Mouse (Mus musculus): ENCODE measurements at regions not wholly inside any gene's neighbourhood (a gene's known extent, or its start where the extent isn't known, plus 50 kb on each side); places are given as distances from the start of the nearest gene placed in this dataset.

DNA sequence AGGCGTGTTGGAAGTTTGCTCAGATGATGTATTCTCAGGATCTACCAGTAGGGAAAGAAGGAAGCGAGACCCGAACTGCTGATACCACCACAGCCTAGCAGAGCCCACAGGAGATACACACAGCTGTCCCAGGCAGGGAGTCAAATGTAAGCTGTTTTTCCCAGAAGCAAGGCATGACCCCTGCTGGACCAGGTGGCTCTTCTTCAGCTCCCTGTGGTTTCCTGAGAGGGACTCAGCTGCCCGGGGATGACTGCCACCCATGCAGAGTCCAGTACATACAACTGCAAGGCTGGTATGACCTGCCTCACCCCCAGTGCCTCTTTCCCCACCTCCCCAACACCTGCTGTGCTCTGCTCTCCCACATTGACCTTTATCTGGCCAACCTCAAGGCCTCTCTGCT lies 184.4 kb downstream of the Tmem132e start:
- WGBS = 75% methylated on average over 4 of the region's 4 CpGs
- no peak overlapping the region for H3K27ac ChIP-seq (ENCODE audit: low read depth)
- H3K4me1 ChIP-seq (replicated peaks; ENCODE audit: control insufficient read depth, insufficient read depth, low read length) = 0 out of 2 replicates have a peak, but pooled peaks cover 3% of the 10 kb centered on the region
- ATAC-seq (replicated peaks; ENCODE audit: low FRiP score, low TSS enrichment, low read depth) (no peak), DNase-seq (ENCODE audit: low spot score) (no peak)
- H3K9ac ChIP-seq (ENCODE audit: low read length) = no peak overlapping the region
- no peaks in the 10 kb centered on the region for H3K36me3 ChIP-seq (ENCODE audit: control insufficient read depth, insufficient read depth, low read length)
- no peak overlapping the region for H3K4me2 ChIP-seq (ENCODE audit: low read length)
- H3K4me3 ChIP-seq (ENCODE audit: low read depth, low read length) = no peak overlapping the region
- H3K9me3 ChIP-seq (ENCODE audit: control insufficient read depth, low read length) = no peaks in the 10 kb centered on the region
- H3K27me3 ChIP-seq (replicated peaks; ENCODE audit: control insufficient read depth, insufficient read depth, low read length) = no peaks in the 10 kb centered on the region

DNA sequence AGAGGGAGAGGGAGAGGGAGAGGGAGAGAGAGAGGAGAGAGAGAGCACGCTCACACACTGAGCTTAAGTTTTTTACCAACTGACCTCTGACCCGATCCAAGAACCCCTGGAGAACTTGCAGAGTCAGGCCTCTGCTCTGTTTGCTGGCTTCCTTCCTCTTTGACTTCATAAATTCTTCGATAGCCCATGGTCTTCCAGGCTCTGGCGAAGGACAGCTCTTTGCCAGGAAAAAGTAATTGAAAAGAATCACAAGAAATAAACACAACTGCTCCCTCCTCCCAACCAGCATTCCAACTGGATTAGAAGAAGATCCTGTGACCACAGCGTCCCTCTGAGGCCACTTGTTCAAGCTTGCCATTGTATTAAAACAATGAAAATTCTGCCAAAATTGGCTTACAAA lies 182.8 kb downstream of the Tmem132e start:
- WGBS = 13% methylated on average over 5 of the region's 5 CpGs
- ATAC-seq (replicated peaks; ENCODE audit: low FRiP score, low TSS enrichment, low read depth) (no peak), DNase-seq (ENCODE audit: low spot score) (no peak)
- no peak overlapping the region for H3K9ac ChIP-seq (ENCODE audit: low read length)
- no peaks in the 10 kb centered on the region for H3K27me3 ChIP-seq (replicated peaks; ENCODE audit: control insufficient read depth, insufficient read depth, low read length)
- H3K4me3 ChIP-seq (ENCODE audit: low read depth, low read length) = no peak overlapping the region
- H3K36me3 ChIP-seq (ENCODE audit: control insufficient read depth, insufficient read depth, low read length) = no peaks in the 10 kb centered on the region
- H3K4me2 ChIP-seq (ENCODE audit: low read length) = no peak overlapping the region
- no peak overlapping the region for H3K27ac ChIP-seq (ENCODE audit: low read depth)
- H3K9me3 ChIP-seq (ENCODE audit: control insufficient read depth, low read length) = no peaks in the 10 kb centered on the region
- H3K4me1 ChIP-seq (replicated peaks; ENCODE audit: control insufficient read depth, insufficient read depth, low read length) = 0 out of 2 replicates have a peak, but pooled peaks cover 9% of the 10 kb centered on the region

GRCm38 (mm10) chr11:82569819-82570218 lies 181.1 kb downstream of the Tmem132e start:
- no peak for ATAC-seq (replicated peaks; ENCODE audit: low FRiP score, low TSS enrichment, low read depth)
- H3K27ac ChIP-seq (ENCODE audit: low read depth) = no peak overlapping the region
- 0 out of 2 replicates have a peak, but pooled peaks cover 9% of the 10 kb centered on the region for H3K4me1 ChIP-seq (replicated peaks; ENCODE audit: control insufficient read depth, insufficient read depth, low read length)
- H3K4me2 ChIP-seq (ENCODE audit: low read length) = no peak overlapping the region
- no peak overlapping the region for H3K9ac ChIP-seq (ENCODE audit: low read length)
- no peak for DNase-seq (ENCODE audit: low spot score)
- no peak overlapping the region for H3K4me3 ChIP-seq (ENCODE audit: low read depth, low read length)
- no peaks in the 10 kb centered on the region for H3K27me3 ChIP-seq (replicated peaks; ENCODE audit: control insufficient read depth, insufficient read depth, low read length)
- H3K9me3 ChIP-seq (ENCODE audit: control insufficient read depth, low read length) = no peaks in the 10 kb centered on the region
- no peaks in the 10 kb centered on the region for H3K36me3 ChIP-seq (ENCODE audit: control insufficient read depth, insufficient read depth, low read length)

- no peak overlapping the region for H3K27ac ChIP-seq (ENCODE audit: low read depth)
- H3K4me1 ChIP-seq (replicated peaks; ENCODE audit: control insufficient read depth, insufficient read depth, low read length) = 0 out of 2 replicates have a peak, but pooled peaks cover 9% of the 10 kb centered on the region
- H3K9me3 ChIP-seq (ENCODE audit: control insufficient read depth, low read length) = no peaks in the 10 kb centered on the region
- no peaks in the 10 kb centered on the region for H3K36me3 ChIP-seq (ENCODE audit: control insufficient read depth, insufficient read depth, low read length)
- H3K9ac ChIP-seq (ENCODE audit: low read length) = no peak overlapping the region
- H3K27me3 ChIP-seq (replicated peaks; ENCODE audit: control insufficient read depth, insufficient read depth, low read length) = no peaks in the 10 kb centered on the region
- no peak for DNase-seq (ENCODE audit: low spot score)
- H3K4me3 ChIP-seq (ENCODE audit: low read depth, low read length) = no peak overlapping the region
- H3K4me2 ChIP-seq (ENCODE audit: low read length) = no peak overlapping the region
- no peak for ATAC-seq (replicated peaks; ENCODE audit: low FRiP score, low TSS enrichment, low read depth)
- WGBS = 34% methylated on average over 2 of the region's 2 CpGs
These were observed 179.5 kb downstream of the Tmem132e start for GRCm38 (mm10) chr11:82568219-82568676.

GRCm38 (mm10) chr11:82567014-82567685 lies 178.4 kb downstream of the Tmem132e start:
- 54% methylated on average over 9 of the region's 9 CpGs for WGBS
- Histone ChIP-seq H3K27ac (ENCODE audit: low read depth) (no peak overlapping the region), H3K4me3 (ENCODE audit: low read depth, low read length) (no peak overlapping the region), H3K27me3 (replicated peaks; ENCODE audit: control insufficient read depth, insufficient read depth, low read length) (no peaks in the 10 kb centered on the region), H3K4me1 (replicated peaks; ENCODE audit: control insufficient read depth, insufficient read depth, low read length) (0 out of 2 replicates have a peak, but pooled peaks cover 9% of the 10 kb centered on the region), H3K9ac (ENCODE audit: low read length) (no peak overlapping the region), H3K36me3 (ENCODE audit: control insufficient read depth, insufficient read depth, low read length) (no peaks in the 10 kb centered on the region), H3K4me2 (ENCODE audit: low read length) (no peak overlapping the region), H3K9me3 (ENCODE audit: control insufficient read depth, low read length) (no peaks in the 10 kb centered on the region)
- DNase-seq (ENCODE audit: low spot score) (no peak), ATAC-seq (replicated peaks; ENCODE audit: low FRiP score, low TSS enrichment, low read depth) (no peak)

DNA sequence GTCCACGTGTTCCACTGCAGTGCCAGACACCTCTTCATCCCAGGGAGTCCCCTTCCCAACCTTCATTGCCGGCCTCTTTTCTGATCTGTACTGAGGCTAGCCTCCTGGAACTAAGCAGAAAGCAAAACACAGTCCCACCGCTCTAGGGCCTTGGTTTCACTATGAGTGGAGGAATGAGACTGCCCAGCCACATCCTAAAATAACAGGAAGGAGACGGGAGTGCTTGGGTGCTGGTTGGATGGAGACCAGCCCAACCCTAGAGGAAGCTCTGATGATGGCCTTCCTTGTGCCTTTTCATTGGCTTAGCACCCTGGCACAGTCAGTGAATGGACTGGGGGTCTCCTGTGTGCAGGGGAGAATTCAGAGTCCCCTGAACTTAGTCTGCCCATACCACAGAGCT lies 177.4 kb downstream of the Tmem132e start:
- H3K27me3 ChIP-seq (replicated peaks; ENCODE audit: control insufficient read depth, insufficient read depth, low read length) = no peaks in the 10 kb centered on the region
- no peak overlapping the region for H3K4me3 ChIP-seq (ENCODE audit: low read depth, low read length)
- no peak overlapping the region for H3K9ac ChIP-seq (ENCODE audit: low read length)
- ATAC-seq (replicated peaks; ENCODE audit: low FRiP score, low TSS enrichment, low read depth) (no peak), DNase-seq (ENCODE audit: low spot score) (no peak)
- H3K9me3 ChIP-seq (ENCODE audit: control insufficient read depth, low read length) = no peaks in the 10 kb centered on the region
- 0 out of 2 replicates have a peak, but pooled peaks cover 9% of the 10 kb centered on the region for H3K4me1 ChIP-seq (replicated peaks; ENCODE audit: control insufficient read depth, insufficient read depth, low read length)
- H3K27ac ChIP-seq (ENCODE audit: low read depth) = no peak overlapping the region
- H3K36me3 ChIP-seq (ENCODE audit: control insufficient read depth, insufficient read depth, low read length) = no peaks in the 10 kb centered on the region
- WGBS = 77% methylated on average over 4 of the region's 4 CpGs
- H3K4me2 ChIP-seq (ENCODE audit: low read length) = no peak overlapping the region

DNA sequence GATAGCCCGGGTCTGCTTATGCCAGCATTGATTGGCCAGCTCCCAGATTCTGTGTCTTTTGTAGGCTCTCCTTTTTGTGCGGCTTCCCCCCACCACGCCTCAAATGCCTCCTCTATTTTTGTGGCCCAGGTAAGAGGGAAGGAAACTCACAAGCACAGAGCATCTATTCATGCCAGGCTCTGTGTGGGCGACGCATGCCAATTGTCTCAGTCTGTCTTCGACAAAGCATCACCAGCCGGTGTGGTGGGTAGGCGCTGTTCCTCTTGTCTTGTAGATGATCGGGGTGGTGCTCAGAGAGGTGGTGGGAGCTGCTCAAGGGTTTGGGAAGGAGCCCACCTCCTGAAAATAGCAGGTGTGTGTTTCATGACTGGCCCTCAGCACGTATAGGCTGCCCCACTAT lies 175.5 kb downstream of the Tmem132e start:
- DNase-seq (ENCODE audit: low spot score) (no peak), ATAC-seq (replicated peaks; ENCODE audit: low FRiP score, low TSS enrichment, low read depth) (no peak)
- Histone ChIP-seq H3K4me2 (ENCODE audit: low read length) (no peak overlapping the region), H3K36me3 (ENCODE audit: control insufficient read depth, insufficient read depth, low read length) (no peaks in the 10 kb centered on the region), H3K4me1 (replicated peaks; ENCODE audit: control insufficient read depth, insufficient read depth, low read length) (0 out of 2 replicates have a peak, but pooled peaks cover 6% of the 10 kb centered on the region), H3K4me3 (ENCODE audit: low read depth, low read length) (no peak overlapping the region), H3K27me3 (replicated peaks; ENCODE audit: control insufficient read depth, insufficient read depth, low read length) (no peaks in the 10 kb centered on the region), H3K27ac (ENCODE audit: low read depth) (no peak overlapping the region), H3K9me3 (ENCODE audit: control insufficient read depth, low read length) (no peaks in the 10 kb centered on the region), H3K9ac (ENCODE audit: low read length) (no peak overlapping the region)
- WGBS = 65% methylated on average over 10 of the region's 10 CpGs

DNA sequence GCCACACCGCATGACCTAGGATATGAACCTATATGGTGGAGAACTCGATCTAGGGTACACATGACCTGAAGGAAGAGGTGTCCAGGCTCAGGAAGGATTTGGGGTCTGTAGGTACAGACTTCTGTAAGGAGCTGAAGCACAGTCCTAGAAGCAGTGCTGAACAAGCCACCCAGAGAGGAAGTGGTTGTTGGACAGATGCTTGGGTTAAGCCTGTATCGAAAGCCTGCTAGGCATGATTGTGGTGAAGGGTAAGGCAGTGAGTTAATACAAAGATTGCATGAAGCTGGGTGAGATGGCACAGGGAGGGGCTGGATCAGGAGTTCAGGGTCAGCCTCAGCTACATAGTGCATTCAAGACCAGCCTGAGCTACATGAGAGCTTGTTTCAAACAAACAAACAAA lies 153.3 kb downstream of the Tmem132e start:
- Histone ChIP-seq H3K4me2 (ENCODE audit: low read length) (no peak overlapping the region), H3K27ac (ENCODE audit: low read depth) (no peak overlapping the region), H3K9ac (ENCODE audit: low read length) (no peak overlapping the region), H3K36me3 (ENCODE audit: control insufficient read depth, insufficient read depth, low read length) (no peaks in the 10 kb centered on the region), H3K4me1 (replicated peaks; ENCODE audit: control insufficient read depth, insufficient read depth, low read length) (no peaks in the 10 kb centered on the region), H3K9me3 (ENCODE audit: control insufficient read depth, low read length) (no peaks in the 10 kb centered on the region), H3K27me3 (replicated peaks; ENCODE audit: control insufficient read depth, insufficient read depth, low read length) (no peaks in the 10 kb centered on the region), H3K4me3 (ENCODE audit: low read depth, low read length) (no peak overlapping the region)
- WGBS = 97% methylated on average over 3 of the region's 3 CpGs
- no peak for ATAC-seq (replicated peaks; ENCODE audit: low FRiP score, low TSS enrichment, low read depth)
- no peak for DNase-seq (ENCODE audit: low spot score)

DNA sequence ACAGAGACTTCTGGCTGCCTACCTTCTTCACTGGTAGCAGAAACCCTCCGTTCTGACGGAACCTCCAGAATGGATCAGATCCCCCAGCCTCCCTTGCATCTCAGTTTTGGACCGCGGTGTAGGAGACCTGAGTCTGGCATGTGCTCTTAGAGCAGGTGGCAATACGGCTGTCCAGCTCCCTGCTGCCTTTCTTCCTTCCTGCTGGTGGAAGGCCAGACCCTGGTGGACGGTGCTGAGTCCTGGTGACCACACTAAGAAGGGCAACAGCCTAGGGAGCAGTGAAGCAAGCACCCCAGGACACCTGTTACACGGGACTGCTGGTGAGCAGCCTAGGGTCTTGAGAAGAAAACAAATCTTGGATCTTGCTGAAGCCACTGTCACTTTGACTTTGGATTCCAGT lies 152.7 kb downstream of the Tmem132e start:
- Histone ChIP-seq H3K36me3 (ENCODE audit: control insufficient read depth, insufficient read depth, low read length) (no peaks in the 10 kb centered on the region), H3K9me3 (ENCODE audit: control insufficient read depth, low read length) (no peaks in the 10 kb centered on the region), H3K9ac (ENCODE audit: low read length) (no peak overlapping the region), H3K27ac (ENCODE audit: low read depth) (no peak overlapping the region), H3K4me3 (ENCODE audit: low read depth, low read length) (no peak overlapping the region), H3K4me2 (ENCODE audit: low read length) (no peak overlapping the region), H3K27me3 (replicated peaks; ENCODE audit: control insufficient read depth, insufficient read depth, low read length) (no peaks in the 10 kb centered on the region), H3K4me1 (replicated peaks; ENCODE audit: control insufficient read depth, insufficient read depth, low read length) (no peaks in the 10 kb centered on the region)
- WGBS = 84% methylated on average over 7 of the region's 7 CpGs
- no peak for ATAC-seq (replicated peaks; ENCODE audit: low FRiP score, low TSS enrichment, low read depth)
- DNase-seq (ENCODE audit: low spot score) = no peak
